In the genomic region with DNA sequence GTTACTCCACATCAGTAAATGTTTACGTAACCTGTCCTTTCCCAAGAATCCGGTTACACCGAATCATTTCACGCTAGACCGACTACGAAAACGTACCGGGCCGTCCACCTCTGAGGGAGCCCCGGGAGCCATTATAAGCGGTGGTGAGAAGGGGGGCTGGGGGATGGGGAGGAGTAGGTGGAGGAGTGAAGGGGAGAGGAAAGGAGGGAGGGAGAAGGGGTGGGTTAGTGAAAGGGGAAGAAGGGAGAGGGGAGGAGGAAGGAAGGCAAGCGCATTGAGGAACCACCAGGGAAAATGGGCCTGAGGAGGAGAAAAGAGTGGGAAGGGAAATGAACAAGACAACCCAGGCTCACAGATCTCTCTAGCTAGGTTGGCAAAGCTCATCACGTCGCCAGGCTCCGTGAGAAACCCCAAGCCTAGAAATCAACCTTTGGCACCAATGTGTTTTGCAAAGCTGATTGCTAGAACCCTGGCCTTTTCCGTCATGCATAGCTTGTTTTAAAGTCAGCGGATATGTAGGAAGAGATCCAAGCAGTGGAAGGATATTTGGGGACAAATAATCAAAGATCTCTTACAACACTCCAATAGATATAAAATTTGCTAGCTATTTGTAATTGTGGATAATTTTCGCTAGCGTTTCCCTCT, we compare ENCODE assay signal across 17 mouse cellular contexts. TPM values are rescaled to one million over a fixed set of nuclear protein-coding genes. Genes with fewer than 3 reads are reported as not detected.
DNase-seq lines count a peak whose midpoint lies in the region; ATAC-seq lines count a peak whose summit lies in the region.
"Had no signal": no experiment of that assay in that cellular context is flagged by ENCODE, and none has a peak within 500 bp of the region (broad histone marks: within the 10 kb centered on the region; RNA-seq: fewer than 3 reads in every experiment).

No protein-coding gene starts in this region.

- peak; percentile 35 for DNase-seq in layer of hippocampus, adult 9-11 months
- DNase-seq in layer of hippocampus, postnatal 25 days (ENCODE audit: extremely low spot score in 1 of 2, low spot score in 1 of 2) = no peak
- DNase-seq in NIH3T3 (ENCODE audit: low read depth) = peak; percentile 82
- DNase-seq in embryo, embryonic 11 days = peak; percentile 58
- DNase-seq in liver, embryonic 11.5 days (ENCODE audit: low spot score) = no peak
- no peak for DNase-seq in testis, postnatal 14 days (ENCODE audit: low spot score)
- DNase-seq: gastrocnemius, adult 2 months; kidney, adult 8-10 months had no signal

- peaks cover 95% of the 10 kb centered on the region for H3K27me3 ChIP-seq in liver, embryonic 11.5 days (replicated peaks; ENCODE audit: control insufficient read depth, insufficient read depth, low read length)
- H3K27me3 ChIP-seq in kidney, embryonic 16.5 days (ENCODE audit: insufficient read depth, low read length) = peaks cover 91% of the 10 kb centered on the region

- ATAC-seq in frontal cortex, adult (ENCODE audit: low TSS enrichment) = peak; percentile 6; the same call in 1 of the 2 replicates
- no peak for ATAC-seq in liver, embryonic 11.5 days (replicated peaks; ENCODE audit: low FRiP score)
- ATAC-seq in kidney, embryonic 16.5 days (ENCODE audit: low FRiP score, low TSS enrichment) = no peak
- ATAC-seq: CD4-positive, CD25-positive, alpha-beta regulatory T cell, adult 4 months had no signal

- H3K9me3 ChIP-seq in liver, embryonic 11.5 days (ENCODE audit: control insufficient read depth, low read length) = no peaks in the 10 kb centered on the region
- no peaks in the 10 kb centered on the region for H3K9me3 ChIP-seq in kidney, embryonic 16.5 days (ENCODE audit: low read length)
- H3K9me3 ChIP-seq: embryonic facial prominence, embryonic 13.5 days; limb, embryonic 12.5 days; stomach, embryonic 15.5 days had no signal

- no peak overlapping the region for H3K27ac ChIP-seq in liver, embryonic 11.5 days (ENCODE audit: low read depth, low read length)
- no peak overlapping the region for H3K27ac ChIP-seq in kidney, embryonic 16.5 days (ENCODE audit: low read length)
- H3K27ac ChIP-seq: embryonic facial prominence, embryonic 13.5 days; gastrocnemius, adult 2 months; heart, embryonic 15.5 days; limb, embryonic 12.5 days; stomach, embryonic 15.5 days had no signal

- H3K4me3 ChIP-seq in liver, embryonic 11.5 days (ENCODE audit: low read depth, low read length) = no peak overlapping the region
- H3K4me3 ChIP-seq in kidney, embryonic 16.5 days (ENCODE audit: low read length) = no peak overlapping the region
- H3K4me3 ChIP-seq: gastrocnemius, adult 2 months; limb, embryonic 12.5 days; stomach, embryonic 15.5 days had no signal

- no peak overlapping the region for H3K4me2 ChIP-seq in liver, embryonic 11.5 days
- no peak overlapping the region for H3K4me2 ChIP-seq in kidney, embryonic 16.5 days (replicated peaks; ENCODE audit: low read depth, low read length)
- H3K4me2 ChIP-seq: heart, embryonic 15.5 days; limb, embryonic 12.5 days; stomach, embryonic 15.5 days had no signal

- no peaks in the 10 kb centered on the region; the same call in 1 of the 2 replicates for H3K4me1 ChIP-seq in liver, embryonic 11.5 days (replicated peaks; ENCODE audit: control insufficient read depth, insufficient read depth, low read length)
- H3K4me1 ChIP-seq in kidney, embryonic 16.5 days (ENCODE audit: insufficient read depth, low read length) = peaks cover 11% of the 10 kb centered on the region

- H3K36me3 ChIP-seq in liver, embryonic 11.5 days (ENCODE audit: control insufficient read depth, insufficient read depth, low read length) = no peaks in the 10 kb centered on the region
- no peaks in the 10 kb centered on the region for H3K36me3 ChIP-seq in kidney, embryonic 16.5 days (ENCODE audit: insufficient read depth, low read length)
- H3K36me3 ChIP-seq: embryonic facial prominence, embryonic 13.5 days; heart, embryonic 15.5 days; limb, embryonic 12.5 days; stomach, embryonic 15.5 days had no signal

- no peak overlapping the region for H3K9ac ChIP-seq in liver, embryonic 11.5 days (ENCODE audit: low read depth, low read length)
- H3K9ac ChIP-seq in kidney, embryonic 16.5 days (replicated peaks; ENCODE audit: low read length) = no peak overlapping the region
- H3K9ac ChIP-seq: embryonic facial prominence, embryonic 13.5 days; heart, embryonic 15.5 days; limb, embryonic 12.5 days; stomach, embryonic 15.5 days had no signal

- 1% methylated on average over 19 of the region's 19 CpGs for WGBS in liver, embryonic 11.5 days
- WGBS in kidney, embryonic 16.5 days = 3% methylated on average over 19 of the region's 19 CpGs

RNA-seq across cellular contexts. Expression of a gene that starts 0.6 kb away (rescaled TPM):
- 100 to 1,000 TPM; 148 to 181 TPM for total RNA-seq in layer of hippocampus, postnatal 25 days (2021)
- polyA plus RNA-seq in liver, embryonic 11.5 days (2014; fragmentation: Nextera tagmentation; extraction: Ambion mirVana) = 0.74 and 0.75 TPM in 2 replicates
- polyA plus RNA-seq in kidney, embryonic 16.5 days (2015; fragmentation: Nextera tagmentation; extraction: Ambion mirVana) = not detected in 2 replicates
- total RNA-seq: gastrocnemius, adult 2 months; monocyte, adult 5-6 weeks had no signal
- polyA plus RNA-seq: CD4-positive, CD25-positive, alpha-beta regulatory T cell, adult 4 months; heart, embryonic 15.5 days; limb, embryonic 12.5 days had no signal

RNA-seq across cellular contexts. Expression of a gene that starts 3.1 kb away (rescaled TPM):
- 10 to 100 TPM in 1 of 2 experiments, 1 to 10 TPM in 1; 7.1 to 13.1 TPM for total RNA-seq in layer of hippocampus, postnatal 25 days (2021)
- polyA plus RNA-seq in liver, embryonic 11.5 days (2014; fragmentation: Nextera tagmentation; extraction: Ambion mirVana) = 0.09 TPM in 1 of 2 replicates, not detected in the other
- polyA plus RNA-seq in kidney, embryonic 16.5 days (2015; fragmentation: Nextera tagmentation; extraction: Ambion mirVana) = not detected in 2 replicates
- total RNA-seq: gastrocnemius, adult 2 months; monocyte, adult 5-6 weeks had no signal
- polyA plus RNA-seq: CD4-positive, CD25-positive, alpha-beta regulatory T cell, adult 4 months; embryonic facial prominence, embryonic 13.5 days; heart, embryonic 15.5 days; limb, embryonic 12.5 days; lung, embryonic 16.5 days; stomach, embryonic 15.5 days had no signal

Comparison
In these comparisons a context has a peak if more than half of its experiments do, and no peak if none do; other contexts are left out.
1. DNase-seq: peak in layer of hippocampus, adult 9-11 months (single experiment), NIH3T3 (single experiment) and embryo, embryonic 11 days (single experiment); none in layer of hippocampus, postnatal 25 days (0 of 2), liver, embryonic 11.5 days (single experiment) and testis, postnatal 14 days (single experiment).